Mouse (Mus musculus): ENCODE data around the gene Cmip. TPM values are rescaled to one million over a fixed set of nuclear protein-coding genes. Genes with fewer than 3 reads are reported as not detected.

Cmip gene
- polyA plus RNA-seq, 1 experiment = 38.4 TPM

DNA sequence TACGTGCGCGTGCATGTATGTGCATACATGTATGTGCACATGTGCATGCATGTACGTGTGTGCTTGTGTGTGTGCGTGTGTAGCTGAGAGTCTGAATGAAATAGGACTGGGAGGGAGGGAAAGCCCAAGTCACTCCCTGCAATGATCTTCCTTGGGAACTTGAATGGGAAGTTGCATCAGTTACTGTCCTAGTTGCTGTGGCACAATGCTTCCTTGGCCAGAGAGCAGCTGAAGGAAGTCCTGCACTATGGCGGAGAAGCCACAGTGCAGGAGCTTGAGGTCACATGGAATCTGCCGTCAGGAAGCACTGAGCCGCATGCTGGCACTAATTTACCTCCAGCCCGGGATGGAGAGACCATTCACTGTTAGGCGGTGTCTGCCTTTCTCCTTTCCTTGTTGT, 37.9 kb downstream of the Cmip start:
- no peak for DNase-seq (ENCODE audit: low read depth)

DNA sequence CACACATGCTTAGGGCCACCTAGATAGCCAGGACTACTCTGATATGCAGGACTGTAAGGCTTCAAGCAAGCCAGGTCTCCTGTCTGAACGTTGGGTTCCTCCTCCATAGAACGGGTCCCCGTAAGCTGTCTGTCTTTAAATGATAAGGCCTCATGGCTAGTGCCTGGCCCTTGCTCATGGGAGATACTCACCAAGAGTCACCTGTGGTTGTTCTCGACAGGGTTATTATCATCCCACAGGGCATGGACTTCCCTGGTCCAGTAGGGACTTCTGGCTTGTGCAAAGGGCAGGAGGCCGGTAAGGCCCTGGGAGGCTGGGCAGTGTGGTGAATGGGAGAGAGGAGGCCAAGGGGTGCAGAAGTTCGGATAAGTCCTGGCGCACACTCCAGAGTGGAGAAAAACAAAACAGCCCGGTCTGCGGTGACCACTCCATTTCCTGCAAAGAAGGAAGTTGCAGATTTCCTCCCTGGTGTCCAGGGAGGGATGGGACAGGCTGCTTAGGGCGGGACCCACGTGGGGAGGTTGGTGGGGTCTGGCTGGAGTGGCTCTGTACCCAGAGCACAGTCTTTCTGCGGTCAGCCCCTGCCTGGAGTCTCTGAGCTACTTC, 41.2 kb downstream of the Cmip start:
- DNase-seq (ENCODE audit: low read depth) = no peak

GRCm38 (mm10) chr8:117299204-117299603, 42.3 kb downstream of the Cmip start:
- no peak for DNase-seq (ENCODE audit: low read depth)

DNA sequence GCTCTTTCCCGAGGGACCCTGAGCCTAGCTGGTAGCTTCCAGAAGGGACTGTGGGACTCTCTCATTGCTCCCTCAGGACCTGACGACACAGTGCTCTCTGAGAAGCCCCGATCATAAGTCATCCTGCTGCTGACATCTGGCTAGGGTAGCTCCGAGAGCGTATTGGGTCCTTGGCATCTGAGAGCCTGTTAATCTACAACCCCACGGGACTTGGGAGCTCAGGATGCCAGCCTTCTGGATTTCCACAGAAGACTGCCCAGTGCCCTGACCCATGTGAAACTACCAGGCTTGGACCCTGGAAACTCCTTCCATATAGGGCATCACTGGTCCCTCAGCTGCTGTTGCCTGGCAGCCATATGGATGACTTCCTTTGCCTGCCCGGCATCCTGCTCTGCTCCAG, 43.3 kb downstream of the Cmip start:
- no peak for DNase-seq (ENCODE audit: low read depth)

GRCm38 (mm10) chr8:117301457-117302041, 44.7 kb downstream of the Cmip start:
- DNase-seq (ENCODE audit: low read depth) = no peak

DNA sequence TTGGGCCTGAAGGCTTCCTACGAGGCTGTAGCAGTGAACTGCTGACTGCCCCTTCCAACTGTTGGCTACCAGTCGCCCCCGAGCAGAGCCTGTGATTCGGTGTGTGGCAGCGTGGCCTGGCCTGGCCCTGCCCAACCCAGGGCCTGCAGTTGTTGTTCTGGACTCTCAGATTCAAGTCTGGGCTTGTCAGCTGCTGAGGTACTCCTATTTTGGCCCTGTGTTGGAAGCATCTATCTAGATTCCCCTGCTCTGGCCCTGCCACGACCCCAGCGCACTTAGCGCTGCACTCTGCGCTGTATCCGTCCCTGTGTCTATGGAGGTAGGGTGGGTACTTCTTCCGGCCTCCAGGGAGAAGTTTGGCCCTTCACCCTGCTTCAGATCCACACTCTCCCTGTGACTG, 45.2 kb downstream of the Cmip start:
- DNase-seq (ENCODE audit: low read depth) = no peak

GRCm38 (mm10) chr8:117303666-117304065, 46.8 kb downstream of the Cmip start:
- no peak for DNase-seq (ENCODE audit: low read depth)

GRCm38 (mm10) chr8:117305405-117305804, 48.5 kb downstream of the Cmip start:
- DNase-seq (ENCODE audit: low read depth) = no peak

DNA sequence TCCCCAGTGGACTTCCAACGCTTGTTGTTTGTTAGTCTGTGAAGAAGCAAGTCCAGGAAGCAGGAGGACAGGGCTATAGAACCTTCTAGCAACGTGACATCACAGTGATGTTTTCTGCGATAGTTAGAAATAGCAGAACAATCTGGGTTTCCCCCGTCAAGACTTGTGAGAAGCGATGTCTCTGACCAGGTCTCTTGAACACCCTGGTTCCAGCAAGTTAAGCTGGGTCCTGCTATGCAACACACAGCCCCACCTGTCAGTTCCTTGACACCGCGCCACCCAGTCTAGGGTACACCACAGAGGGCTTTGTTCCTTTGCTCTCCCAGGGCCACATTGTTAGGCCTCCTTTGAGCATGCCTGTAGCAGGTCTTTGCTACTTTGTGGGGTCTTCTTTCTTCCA, 49.9 kb downstream of the Cmip start:
- no peak for DNase-seq (ENCODE audit: low read depth)

GRCm38 (mm10) chr8:117307221-117307620, 50.4 kb downstream of the Cmip start:
- no peak for DNase-seq (ENCODE audit: low read depth)

DNA sequence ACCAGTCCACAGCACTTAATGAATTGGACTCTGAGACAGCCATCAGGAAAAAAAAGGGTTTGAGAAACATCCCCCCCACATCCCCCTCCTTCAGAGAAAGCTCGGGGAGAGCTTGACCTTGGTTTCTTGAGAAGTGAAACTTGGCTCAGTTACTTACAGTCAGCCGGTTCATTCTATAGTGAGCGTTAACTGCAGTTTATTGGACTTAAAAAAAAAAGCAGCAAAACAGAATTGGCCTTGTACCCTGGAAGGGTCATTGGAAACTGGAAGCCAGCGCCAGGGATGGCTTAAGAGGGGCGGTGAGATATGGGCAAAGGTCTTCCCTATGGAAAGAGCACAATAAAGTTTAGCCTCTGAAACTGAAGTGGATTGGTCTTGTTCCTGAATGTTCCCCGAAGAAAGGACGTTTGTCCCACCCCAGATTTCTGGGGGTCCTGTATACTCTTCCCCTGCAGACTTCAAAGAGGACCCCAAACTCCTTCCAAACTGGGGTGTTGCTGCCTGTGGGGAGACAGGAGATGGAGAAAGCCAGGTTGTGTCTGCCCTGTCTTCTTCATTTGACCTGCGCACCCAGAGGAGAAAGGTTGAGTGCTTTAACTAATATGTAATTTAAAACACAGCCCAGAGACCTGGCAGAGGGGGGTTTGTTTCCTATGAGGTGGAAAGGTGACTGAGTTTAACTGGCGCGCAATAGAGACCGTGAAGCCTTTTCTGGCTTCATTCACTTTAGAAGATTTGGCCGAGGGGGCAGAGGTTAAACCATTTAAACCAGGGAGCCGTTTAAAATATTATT, 51.6 kb downstream of the Cmip start:
- no peak for DNase-seq (ENCODE audit: low read depth)

DNA sequence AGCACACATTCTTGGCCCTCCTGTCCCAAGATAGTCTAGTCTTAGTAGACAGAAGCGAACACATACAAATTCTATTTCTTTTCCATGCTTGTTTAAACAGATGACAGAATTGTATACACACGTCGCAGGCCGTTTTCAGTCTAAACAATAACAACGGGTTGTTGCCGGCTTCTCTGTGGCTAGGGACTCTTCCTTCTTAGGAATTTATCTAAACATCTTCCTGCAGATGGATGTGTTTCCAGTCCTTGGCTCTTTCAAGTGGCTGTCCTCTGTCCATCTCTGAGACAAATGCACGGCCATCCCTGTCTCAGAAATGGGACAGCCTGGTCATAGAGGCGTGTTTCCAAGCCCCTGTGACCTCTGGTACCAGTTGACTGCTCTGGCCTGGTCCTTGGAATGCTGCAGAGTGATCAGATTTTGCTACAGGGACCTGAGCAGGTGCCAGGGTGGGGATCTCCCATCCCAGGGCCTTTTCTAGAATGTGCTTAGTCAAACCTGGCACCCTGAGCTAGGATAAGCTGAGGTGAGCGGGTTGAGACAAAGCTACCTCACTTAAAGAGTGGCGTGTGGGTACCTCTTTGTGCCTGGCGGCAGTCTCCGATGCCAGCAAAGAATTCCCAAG, 52.9 kb downstream of the Cmip start:
- no peak for DNase-seq (ENCODE audit: low read depth)

DNA sequence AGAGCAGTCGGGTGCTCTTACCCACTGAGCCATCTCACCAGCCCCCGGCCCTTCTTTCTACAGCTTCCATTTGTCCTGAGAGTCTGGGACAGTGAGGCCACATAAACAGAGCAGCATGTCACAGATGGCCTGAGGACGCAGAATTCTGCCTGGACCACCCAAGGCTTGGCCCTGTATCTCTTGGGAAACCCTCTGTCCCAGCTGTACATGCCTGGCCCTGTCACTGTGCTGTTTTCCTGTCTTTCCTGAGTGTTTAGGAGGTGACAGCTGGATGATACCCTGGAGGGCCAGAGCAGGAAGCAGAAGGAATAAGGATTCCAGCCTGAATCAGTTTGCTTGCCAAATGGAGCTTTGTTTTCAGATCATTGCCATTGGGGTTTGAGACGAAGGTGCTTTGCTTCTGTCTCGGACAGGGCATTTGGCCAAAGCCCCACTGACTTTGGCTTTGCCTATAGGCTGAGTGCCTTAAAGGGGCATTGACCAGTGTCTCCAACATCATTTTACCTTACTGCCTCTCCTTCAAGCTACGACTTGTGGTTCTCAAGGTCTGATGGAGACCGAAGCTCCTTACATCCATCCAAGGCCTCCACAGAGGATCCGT, 54.2 kb downstream of the Cmip start:
- no peak for DNase-seq (ENCODE audit: low read depth)

GRCm38 (mm10) chr8:117314308-117314953, 57.6 kb downstream of the Cmip start:
- DNase-seq (ENCODE audit: low read depth) = no peak

- no peak for DNase-seq (ENCODE audit: low read depth)
Measured at GRCm38 (mm10) chr8:117315727-117316126, 58.9 kb downstream of the Cmip start.

- DNase-seq (ENCODE audit: low read depth) = no peak
Measured at GRCm38 (mm10) chr8:117317478-117317877, 60.6 kb downstream of the Cmip start.

GRCm38 (mm10) chr8:117318911-117319826, 62.3 kb downstream of the Cmip start:
- no peak for DNase-seq (ENCODE audit: low read depth)

DNA sequence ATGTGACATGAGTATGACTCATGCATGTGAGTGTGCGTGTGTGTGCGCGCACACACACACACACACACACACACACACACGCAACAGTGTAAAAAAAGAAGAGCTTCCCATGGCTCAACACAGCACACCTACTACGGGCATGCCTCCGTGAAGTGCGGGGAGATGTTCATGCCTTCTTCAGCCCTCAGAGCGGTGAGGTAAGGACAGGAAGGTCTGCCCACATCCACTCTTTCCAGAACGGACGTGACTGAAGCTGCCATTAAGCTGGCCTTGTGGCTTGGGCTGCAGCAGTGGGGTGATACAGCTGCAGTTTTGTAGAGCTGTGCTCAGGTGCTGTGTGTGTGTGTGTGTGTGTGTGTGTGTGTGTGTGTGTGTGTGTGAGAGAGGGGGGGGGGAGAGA, 63.8 kb downstream of the Cmip start:
- DNase-seq (ENCODE audit: low read depth) = no peak

GRCm38 (mm10) chr8:117321232-117321631, 64.4 kb downstream of the Cmip start:
- DNase-seq (ENCODE audit: low read depth) = no peak

- no peak for DNase-seq (ENCODE audit: low read depth)
Measured at GRCm38 (mm10) chr8:117322021-117322420, 65.2 kb downstream of the Cmip start.

Data from gonadal fat pad, adult 2 months (tissue).